Mouse (Mus musculus) 416B (cell line): ENCODE measurements around the gene Aoc1.

Source experiments
- DNase-seq: peaks from one replicate; pipeline ENCODE4 v3.0.0; 2011; ENCODE audit warnings: low read depth

The Aoc1 gene

GRCm38 (mm10) chr6:48912033-48912432 lies 39.3 kb downstream of the Aoc1 start:
- DNase-seq = peak; percentile 47

DNA sequence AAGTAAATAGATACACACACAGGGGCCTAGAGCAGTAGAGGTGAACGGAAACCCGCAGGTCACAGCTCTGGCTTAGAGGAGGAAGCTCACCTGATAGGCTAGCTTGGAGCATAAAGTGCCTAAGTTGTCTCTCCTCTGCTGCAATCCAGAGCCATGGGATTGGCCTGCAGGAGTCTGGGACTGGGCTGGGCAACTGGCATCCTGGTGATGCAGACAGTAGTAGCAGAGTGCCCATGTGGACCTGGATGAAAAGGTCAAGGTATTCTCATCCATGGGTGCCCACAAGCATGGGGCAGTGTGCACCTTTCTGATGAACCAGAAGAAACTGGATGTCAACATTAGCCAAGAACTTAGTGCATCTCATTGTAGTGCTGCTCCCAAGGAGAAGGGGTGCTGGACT lies 40.9 kb downstream of the Aoc1 start:
- no peak for DNase-seq

DNA sequence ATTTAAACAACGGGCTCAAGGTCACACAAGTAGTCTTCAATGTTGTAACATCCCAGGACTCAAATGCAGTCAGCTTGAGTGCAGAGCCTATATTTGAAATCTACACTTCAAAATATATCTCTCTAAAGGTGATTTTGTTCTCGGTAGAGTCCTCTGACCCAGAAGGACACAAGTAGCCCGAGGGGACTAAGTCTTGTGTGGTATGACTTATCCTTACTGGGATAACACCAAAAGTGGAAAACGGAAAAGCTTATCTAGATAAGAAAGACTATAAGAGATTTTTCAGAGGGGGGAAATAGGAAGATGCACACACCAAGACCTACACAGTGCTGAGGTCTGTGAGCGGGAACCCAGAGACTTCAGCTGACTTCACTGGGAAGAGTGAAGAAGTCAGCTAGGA lies 56.9 kb downstream of the Aoc1 start, which contains the start of gene 1600015I10Rik:
Gene 1600015I10Rik, plus strand, starts transcription at position 301 of the 400 bp plus-strand sequence.
- no peak for DNase-seq

DNA sequence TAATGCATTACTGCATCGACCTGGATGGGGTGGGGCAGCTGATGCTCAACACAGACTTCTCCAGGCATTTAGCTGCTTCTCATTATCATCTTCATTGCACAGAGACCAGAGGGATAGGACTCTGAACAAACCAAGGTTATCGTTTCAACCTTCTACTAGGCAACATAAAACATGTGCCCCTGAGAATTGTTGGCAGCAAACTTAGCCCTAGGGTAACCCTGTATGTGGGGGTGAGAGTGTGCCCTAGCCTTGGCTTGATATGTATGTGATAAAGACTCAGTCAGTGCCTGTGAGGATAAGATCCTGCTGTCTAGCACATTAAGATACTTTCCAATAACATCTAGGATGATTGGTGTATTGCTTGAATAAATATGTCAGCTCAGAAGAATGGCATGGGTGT lies 76.9 kb downstream of the Aoc1 start:
- DNase-seq = no peak

DNA sequence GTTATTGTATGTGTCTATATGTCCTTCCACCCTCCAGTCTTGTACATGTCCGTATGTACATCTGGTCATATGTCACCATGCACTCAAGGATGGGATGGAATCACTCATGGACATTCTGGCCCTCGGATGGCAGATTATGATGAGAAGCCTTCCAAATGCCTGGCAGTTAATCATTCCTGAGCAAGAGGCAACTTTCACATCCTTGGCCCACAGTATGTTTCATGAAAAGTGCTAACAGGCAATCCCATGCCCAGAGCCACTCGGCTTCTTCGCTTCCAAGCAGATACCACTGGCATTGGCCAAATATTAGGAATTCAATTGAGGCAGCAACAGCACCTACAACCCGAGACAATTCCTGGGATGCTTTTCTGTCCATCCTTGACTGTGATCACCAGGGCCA lies 78.0 kb downstream of the Aoc1 start:
- DNase-seq = no peak

- peak; percentile 13 for DNase-seq
These were observed 78.9 kb downstream of the Aoc1 start for GRCm38 (mm10) chr6:48951630-48952029.

DNA sequence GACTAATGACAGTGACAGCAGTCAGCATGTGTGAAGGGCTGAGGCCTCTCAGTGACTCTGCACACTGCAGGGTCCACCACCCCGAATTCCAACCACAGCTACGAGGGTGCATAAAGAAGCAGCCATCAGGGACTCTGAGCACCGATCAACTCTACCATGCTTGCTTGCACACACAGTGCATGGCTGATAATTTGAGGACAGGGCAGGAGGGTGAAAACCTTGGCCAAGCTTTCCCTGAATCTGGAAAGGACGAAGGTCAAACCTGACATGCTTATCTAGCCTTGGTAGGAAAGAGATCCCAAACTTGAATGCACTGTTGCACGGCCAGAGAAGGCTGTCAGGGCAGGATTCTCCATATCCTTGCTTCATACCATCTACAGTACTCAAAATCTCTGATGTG lies 80.5 kb downstream of the Aoc1 start:
- no peak for DNase-seq

DNA sequence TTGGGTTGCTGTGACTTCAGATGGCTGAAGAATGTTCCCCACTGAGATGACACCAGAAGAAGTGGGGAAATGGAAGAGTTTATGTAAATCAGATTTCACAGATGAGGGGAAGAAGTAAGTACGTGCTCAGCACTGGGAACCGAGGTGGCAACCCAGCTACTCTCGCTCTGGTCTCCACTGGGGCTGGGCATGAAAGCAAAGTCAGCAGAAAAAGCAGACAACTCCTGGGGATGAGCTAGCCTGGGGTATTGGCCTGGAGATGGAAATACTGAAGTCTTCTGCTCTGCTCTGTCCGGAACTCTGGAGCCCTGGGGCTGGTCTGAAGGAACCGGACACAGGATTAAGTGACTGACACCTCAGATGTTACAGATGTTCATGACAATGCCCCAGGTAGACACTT lies 81.5 kb downstream of the Aoc1 start:
- DNase-seq = no peak

DNA sequence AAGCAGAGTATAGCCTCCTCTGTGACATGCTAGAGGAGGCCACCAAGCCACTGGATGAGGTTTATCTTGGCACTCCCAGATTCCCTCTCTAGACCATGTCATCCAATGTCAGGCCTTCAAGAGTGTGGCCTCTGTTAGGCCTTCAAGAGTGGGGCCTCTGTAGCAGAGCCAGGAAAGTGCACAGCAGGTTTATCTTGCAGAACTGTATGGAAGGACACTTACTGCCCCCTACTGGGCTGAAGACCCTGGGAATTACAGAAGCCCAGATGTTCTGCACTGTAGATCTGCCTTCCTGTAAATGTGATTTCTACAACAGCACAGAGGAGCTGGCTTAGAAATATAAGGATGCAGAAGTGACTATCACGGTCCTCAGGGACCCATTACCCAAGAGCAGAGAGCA lies 82.2 kb downstream of the Aoc1 start:
- DNase-seq = peak; percentile 53

GRCm38 (mm10) chr6:48956785-48957184 lies 84.1 kb downstream of the Aoc1 start:
- DNase-seq = no peak

DNA sequence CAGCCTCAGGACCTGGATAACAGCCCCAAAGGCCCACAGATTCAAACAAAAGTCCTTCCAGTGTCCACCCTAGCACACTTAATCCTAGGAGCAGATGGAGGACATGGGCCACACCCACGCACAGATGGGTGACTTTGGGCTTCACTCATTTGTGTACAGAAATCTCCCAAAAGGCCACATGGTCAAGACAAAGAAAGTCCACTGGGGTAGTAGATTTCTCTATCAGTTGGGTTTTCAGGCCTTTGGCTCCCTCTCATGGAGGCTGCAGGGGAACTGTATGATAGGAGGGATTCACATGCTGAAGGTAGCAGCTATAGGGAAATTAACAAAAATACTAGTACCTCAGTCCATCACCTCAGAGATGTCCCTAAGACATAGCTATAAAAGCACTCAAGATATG lies 85.4 kb downstream of the Aoc1 start:
- peak; percentile 18 for DNase-seq
